Mouse (Mus musculus) frontal cortex, postnatal 14 days (tissue): ENCODE data around the gene Tub.

Experiments used
- DNase-seq, 2 experiments: peaks; one replicate each; pipeline ENCODE4 v3.0.0; 2022; ENCODE audit warnings: low spot score in 2 of 2

The Tub gene

GRCm38 (mm10) chr7:109029961-109030465 lies 79.9 kb downstream of the Tub start:
- no peak for DNase-seq

GRCm38 (mm10) chr7:109031331-109031730 lies 81.2 kb downstream of the Tub start:
- DNase-seq = no peak

GRCm38 (mm10) chr7:109032054-109032453 lies 81.9 kb downstream of the Tub start:
- DNase-seq = no peak

- DNase-seq = no peak
Observed at GRCm38 (mm10) chr7:109038121-109038735, 88.1 kb downstream of the Tub start.

GRCm38 (mm10) chr7:109038987-109039386 lies 88.8 kb downstream of the Tub start:
- no peak for DNase-seq

- DNase-seq = no peak
Observed at GRCm38 (mm10) chr7:109039445-109039844, 89.3 kb downstream of the Tub start.

GRCm38 (mm10) chr7:109045876-109046275 lies 95.7 kb downstream of the Tub start:
- no peak for DNase-seq

GRCm38 (mm10) chr7:109050831-109051230 lies 100.7 kb downstream of the Tub start:
- no peak for DNase-seq

- DNase-seq = no peak
Observed at GRCm38 (mm10) chr7:109059536-109059935, 109.4 kb downstream of the Tub start.

GRCm38 (mm10) chr7:109069641-109070040 lies 119.5 kb downstream of the Tub start:
- no peak for DNase-seq

GRCm38 (mm10) chr7:109072326-109072725 lies 122.2 kb downstream of the Tub start:
- no peak for DNase-seq

- no peak for DNase-seq
Observed at GRCm38 (mm10) chr7:109082269-109083112, 132.4 kb downstream of the Tub start.

GRCm38 (mm10) chr7:109083113-109083812 lies 133.1 kb downstream of the Tub start, which contains the start of gene Ric3:
Ric3 (minus strand) TSS chr7:109083331.
- DNase-seq = peak; percentile 81

- no peak for DNase-seq
Observed at GRCm38 (mm10) chr7:109083813-109084184, 133.7 kb downstream of the Tub start.
